Mouse (Mus musculus): ENCODE data around the gene Pkp4. TPM values are rescaled to one million over a fixed set of nuclear protein-coding genes. Genes with fewer than 3 reads are reported as not detected.

The Pkp4 gene
- polyA plus RNA-seq (2012; fragmentation: generic; extraction: Trizol): 10 to 100 TPM in 1 of 2 experiments, 1 to 10 TPM in 1; 6.2 to 17.9 TPM

DNA sequence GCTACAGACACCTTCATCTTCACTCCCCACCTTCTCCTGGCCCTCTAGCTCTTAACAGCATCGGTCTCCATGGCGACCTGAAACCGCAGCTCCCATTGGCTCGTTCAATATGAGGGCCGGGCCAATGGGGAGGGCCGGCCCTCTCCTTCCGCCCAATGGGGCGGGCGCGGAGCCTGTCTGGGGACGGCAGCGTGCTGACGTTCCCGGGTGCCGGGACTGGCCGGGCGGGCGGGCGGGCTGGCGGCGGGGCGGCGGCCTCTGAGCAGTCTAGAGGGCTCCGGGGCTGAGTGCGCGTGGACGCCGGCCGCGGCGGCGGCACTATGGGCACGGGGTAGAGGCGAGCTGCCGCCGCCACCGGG lies at the start of gene Pkp4, which contains the start of gene Ccdc148:
TSS of gene Pkp4 (plus strand) at position 246 of the 359 bp plus-strand sequence.
TSS of gene Ccdc148 (minus strand) at position 79 of the 359 bp plus-strand sequence.

Other genes starting within 250 kb of the Pkp4 start
- gene Ccdc148, start 167 bp upstream of the Pkp4 start, polyA plus RNA-seq (2012; fragmentation: generic; extraction: Trizol): under 1 TPM; 0.02 to 0.26 TPM

All from C3H10T1/2 (cell line).